Mouse (Mus musculus) c-Kit-negative CD71-positive TER-119-positive erythroid progenitor cells, embryonic 14.5 days (primary cell): Measurements from ENCODE around the gene Pik3r1.

ENCODE experiments used
- DNase-seq: peaks from one replicate; pipeline ENCODE4 v3.0.0-alpha.2; 2013; ENCODE audit warnings: low read depth, low spot score

The Pik3r1 gene

DNA sequence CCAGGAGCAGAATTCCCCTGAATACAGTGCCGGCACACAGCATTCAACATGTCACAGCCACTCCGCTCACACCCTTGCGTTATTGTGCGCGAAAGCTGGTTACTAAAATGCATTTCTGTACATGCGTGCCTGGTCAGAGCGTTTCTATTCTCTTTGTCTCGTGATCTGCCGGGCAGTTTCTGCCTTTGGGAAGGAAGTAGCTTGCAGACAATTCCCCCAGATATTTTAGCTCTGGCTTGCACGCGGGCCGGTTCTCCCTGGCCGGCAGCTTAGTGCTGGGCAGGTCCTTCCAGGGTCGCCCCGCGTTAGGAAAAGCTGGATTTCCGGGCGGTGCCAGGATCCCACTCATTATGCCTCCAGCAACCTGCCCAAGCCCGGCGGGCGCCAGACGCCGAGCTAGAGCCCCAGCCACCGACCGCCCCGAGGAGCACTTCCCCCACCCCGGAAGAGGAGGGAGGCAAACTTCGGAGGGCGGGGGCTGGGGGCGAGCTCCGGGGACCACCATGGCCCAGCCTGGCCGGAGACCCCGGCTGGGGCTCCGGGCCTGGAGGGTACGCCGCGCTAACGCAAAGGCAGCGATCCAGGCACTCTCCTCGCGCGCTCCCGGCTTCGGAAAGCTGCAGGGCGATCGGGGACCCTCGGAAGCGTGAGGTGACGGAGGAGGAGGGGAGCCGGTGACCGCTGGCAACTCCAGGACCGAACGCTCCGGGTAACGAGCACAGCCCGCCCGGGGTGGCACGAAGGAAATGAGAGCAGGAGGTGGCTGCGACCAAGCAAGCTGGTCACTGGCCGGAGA is 806 bp downstream of the Pik3r1 start:
- DNase-seq, result no peak

GRCm38 (mm10) chr13:101766605-101767012 is 1.4 kb downstream of the Pik3r1 start:
- no peak for DNase-seq

- no peak for DNase-seq
Observed at GRCm38 (mm10) chr13:101765976-101766375, 2.0 kb downstream of the Pik3r1 start.

GRCm38 (mm10) chr13:101764111-101764510 is 3.9 kb downstream of the Pik3r1 start:
- DNase-seq, result no peak

- no peak for DNase-seq
Observed at GRCm38 (mm10) chr13:101763676-101764075, 4.3 kb downstream of the Pik3r1 start.

DNA sequence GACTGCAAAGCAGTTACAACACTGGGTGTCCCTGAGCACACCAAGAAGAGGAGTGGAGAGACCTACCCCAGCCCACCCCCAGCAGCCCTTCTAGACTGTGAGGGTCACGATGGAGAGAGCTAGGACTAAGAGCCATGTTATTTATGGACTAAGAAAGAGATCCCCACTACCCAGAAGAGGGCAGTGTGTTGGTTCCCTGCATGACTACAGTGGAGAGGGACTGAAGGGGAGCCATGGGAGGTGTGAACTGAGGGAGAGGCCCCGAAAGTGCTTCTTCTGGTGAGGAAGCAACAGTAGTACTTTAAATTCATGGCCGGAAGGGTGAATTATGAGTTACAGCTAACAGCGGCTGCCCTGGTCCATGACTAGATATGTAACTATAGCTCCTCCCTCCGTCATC is 4.9 kb downstream of the Pik3r1 start:
- no peak for DNase-seq

GRCm38 (mm10) chr13:101761617-101762016 is 6.4 kb downstream of the Pik3r1 start:
- no peak for DNase-seq

DNA sequence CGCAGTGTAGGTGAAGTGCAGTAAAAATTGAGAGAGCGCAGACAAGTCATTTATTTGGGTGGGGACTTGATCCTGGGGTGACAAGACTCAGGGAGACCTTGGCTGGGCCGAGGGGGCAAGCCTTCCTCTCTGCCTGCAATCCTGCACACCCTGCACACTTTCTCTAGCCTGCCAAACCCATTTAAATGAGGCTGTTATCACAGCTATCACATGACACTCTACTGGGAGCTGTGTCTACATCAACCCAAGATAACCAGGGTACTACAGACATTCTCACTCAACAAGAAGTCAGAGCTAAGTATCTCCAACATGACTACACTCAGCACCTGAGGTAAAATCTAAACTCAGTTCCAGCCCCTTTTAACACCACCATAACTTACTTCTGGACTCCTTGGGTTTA is 7.1 kb downstream of the Pik3r1 start:
- DNase-seq, result no peak

- no peak for DNase-seq
Observed at GRCm38 (mm10) chr13:101760001-101760687, 7.9 kb downstream of the Pik3r1 start.

DNA sequence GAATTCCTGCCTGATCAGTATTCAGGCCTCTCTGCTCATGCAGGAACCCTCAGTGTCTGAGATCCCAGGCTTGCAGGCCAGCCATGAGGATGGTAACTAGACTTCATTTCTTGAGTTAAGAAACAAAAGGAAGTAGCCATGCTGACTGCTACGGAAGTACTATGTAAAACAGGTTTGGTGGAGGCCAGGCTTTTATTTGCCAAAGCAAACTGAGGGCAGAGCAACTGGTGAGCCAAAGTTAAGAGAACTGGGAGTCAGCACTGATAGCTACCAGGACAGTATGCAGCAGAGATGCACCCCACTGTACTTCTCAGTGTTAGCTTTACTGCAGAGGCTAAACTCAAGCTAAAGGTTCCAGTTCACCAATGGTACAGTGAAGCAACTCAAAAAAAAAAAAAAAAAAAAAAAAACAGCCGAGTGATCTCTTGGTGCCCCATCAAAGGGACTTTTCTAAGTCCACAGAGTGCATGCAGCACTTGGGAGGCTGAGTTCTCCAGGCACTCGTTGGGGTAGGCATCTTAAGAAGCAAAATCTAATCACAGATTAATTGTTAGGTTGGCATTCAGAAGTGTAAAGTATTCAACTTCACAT is 8.6 kb downstream of the Pik3r1 start:
- DNase-seq, result no peak

GRCm38 (mm10) chr13:101757801-101758422 is 10.1 kb downstream of the Pik3r1 start:
- DNase-seq, result no peak

DNA sequence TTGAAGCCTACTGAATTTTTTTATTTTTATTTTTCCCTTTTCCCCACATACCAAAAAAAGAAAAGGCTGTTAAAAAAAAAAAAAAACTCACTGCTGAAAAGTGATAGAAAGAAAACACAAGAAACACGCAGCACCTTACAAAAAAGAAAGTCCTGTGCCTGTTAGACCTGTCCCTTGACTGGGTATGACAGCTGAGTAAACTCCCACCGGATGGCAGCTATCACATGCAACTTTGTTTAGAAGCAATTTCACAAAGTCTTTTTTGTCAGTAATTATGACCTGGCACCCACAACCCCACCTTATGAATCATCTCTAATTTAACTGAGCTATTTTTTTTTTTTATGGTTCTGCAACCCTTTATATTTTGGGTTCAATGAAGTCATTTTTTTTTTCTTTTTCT is 12.8 kb downstream of the Pik3r1 start:
- DNase-seq, result no peak

DNA sequence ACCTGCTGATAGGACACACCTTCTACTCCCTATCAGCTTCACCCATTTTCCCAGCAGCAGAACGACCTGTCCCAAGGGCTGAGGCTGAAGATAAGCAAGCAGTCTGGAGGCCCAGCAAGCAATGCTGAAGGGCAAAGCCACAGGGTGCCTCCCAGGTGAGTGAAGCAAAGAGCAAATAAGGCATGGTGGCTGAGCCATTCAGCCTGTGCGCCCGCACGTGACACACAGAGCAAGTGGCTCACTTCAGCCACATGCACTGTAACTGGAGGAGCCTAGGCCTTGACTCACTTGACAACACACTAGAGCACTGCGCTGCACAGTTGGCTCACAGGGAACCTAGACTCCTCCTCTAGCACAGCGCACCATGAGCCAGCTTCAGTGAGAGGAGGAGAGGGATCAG is 14.4 kb downstream of the Pik3r1 start:
- DNase-seq, result no peak

DNA sequence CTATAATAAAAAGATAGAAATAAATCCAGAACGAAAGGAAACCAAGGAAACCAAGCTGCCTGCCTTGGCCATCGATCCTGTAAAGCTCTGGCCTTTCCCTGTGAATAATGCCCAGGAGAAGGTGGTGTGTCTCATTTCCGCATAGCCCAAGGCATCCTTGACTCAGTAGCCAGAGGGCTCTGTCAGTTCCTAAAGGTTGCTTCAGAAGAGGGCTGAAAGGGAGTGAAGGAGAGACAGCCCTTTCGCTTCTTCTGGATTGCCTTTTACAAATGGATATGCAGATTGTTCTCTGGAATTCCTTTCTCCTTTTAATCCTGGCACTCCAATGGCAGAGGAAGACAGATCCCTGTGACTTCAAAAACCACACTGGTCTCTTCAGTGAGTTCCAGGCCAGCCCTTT is 16.2 kb downstream of the Pik3r1 start:
- DNase-seq, result no peak

DNA sequence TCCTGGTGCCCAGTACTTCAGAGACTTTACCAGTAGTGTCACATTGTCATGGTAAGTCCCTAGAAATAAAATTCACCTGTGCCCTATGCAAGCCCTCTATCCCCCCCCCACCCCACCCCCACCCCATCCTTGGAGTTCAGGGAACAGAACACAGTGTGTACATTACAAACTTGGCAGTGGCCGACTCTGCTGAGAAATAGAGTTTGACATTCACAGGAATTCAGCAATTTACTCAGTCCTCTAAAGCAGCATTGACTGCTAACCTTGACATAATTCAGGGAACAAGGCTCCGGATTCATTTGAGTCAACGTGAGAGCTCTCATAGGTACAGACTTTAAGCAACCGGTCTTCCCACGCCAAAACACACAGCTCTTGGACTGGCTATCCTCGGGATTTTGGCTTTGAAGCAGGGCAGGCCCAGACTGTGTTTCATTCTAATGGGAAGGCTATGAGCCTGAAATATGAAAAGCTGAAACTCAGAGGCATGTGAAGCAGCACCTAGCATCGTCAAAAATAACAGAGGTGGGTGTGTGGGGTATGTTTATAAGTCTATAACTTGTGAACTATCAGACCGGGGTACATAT is 21.9 kb downstream of the Pik3r1 start:
- DNase-seq, result no peak

- DNase-seq, result no peak
Observed at GRCm38 (mm10) chr13:101744943-101745342, 23.1 kb downstream of the Pik3r1 start.

- no peak for DNase-seq
Observed at GRCm38 (mm10) chr13:101744053-101744452, 24.0 kb downstream of the Pik3r1 start.

DNA sequence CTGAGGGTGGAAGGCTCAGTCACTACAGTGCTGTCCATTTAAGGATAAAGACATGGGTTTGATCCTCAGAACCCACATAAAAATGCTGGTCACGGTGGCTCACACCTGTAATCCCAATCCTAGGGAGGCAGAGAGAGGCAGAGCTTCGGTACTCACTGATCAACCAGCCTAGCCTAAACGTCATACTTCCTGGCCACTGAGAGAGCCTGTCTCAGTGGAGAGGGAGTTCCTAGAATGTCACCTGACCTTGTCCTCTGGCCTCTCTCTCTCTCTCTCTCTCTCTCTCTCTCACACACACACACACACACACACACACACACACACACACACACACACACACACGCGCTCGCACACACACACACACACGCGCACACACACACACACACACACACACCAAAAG is 24.8 kb downstream of the Pik3r1 start:
- no peak for DNase-seq

DNA sequence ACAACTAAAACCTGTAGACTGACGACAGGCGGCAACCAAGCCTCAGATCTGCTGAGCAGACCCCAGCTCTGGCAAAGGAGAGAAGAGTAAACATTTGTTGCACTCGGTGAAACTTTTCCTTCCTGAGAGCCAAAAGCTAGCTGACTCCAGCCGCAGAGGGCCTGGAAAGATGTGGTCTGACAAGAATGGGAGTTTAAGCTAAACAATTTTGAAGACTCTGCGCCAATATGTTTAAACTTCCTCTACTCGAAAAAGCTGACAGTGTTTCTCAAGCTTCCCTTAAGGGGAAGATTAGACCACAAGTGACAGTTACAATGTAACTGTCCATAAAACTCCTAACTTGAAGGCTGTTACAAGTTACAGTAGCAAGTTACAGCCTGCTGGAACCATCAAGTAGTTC is 25.4 kb downstream of the Pik3r1 start:
- no peak for DNase-seq

DNA sequence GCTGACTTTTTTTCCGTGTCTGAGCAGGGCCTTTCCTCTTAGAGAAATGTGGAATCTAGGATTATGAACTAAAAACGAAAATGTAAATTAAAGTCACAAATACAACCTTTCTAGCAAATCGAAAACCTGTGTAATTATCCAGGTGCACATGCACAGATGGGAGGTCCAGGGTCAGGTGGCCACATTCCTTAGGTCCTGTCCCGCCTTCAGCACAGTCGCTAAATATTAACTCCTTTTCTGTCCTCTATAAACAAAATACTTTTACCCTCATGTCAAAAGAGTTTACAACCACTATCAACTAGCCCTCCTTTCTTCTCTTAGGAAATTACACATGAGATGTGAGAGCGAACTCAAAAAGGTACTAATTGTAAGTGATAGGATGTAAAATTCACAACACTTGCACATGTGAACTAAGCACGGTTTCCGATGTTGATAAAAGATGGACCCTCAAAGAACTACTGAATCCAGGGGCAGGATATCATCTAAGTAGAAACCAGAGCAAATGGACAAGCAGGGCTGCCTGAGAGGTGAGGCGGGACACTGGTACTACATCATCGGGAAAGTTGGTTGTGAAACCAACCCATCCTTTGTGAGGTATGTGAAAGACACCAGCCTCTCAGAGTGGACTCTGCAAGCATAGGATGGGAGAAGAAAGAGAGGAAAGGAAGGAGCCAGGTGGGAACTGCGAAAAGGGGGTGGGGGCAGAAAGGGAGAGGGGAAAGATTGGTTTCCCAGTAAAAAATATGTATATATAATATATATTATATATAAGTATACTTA is 26.3 kb downstream of the Pik3r1 start:
- no peak for DNase-seq

DNA sequence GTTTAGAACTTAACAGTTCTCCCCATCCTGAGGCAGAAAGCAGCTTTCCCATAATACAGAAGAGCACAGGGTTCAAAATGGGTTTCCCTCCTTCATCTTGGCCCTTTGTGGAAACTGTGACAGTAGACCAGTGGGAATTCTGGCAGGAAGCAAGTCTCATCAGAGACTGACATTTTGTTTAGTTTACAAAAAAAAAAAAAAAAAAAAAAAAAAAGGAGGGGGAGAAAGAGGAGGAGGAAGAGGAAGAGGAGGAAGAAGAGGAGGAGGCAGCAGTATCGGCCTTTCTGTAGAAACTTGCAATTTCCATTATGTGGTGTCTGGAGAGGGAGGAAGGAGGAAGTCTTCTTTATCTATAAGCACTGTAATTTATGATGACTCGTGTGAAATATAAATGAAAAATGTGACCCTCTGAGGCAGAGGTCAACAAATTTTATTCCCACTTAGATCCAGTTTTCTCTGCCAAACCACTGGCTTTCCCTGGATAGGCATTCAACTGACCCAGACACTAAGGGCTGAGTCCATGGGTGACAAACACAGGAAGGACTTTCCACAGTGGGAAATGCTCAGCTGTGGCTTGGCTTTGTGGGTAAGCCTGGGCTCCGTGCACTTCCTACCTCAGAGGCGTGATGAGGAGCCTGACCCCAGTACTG is 28.2 kb downstream of the Pik3r1 start:
- DNase-seq, result no peak
